Mouse (Mus musculus): ENCODE data around the gene Cluap1. TPM values are rescaled to one million over a fixed set of nuclear protein-coding genes. Genes with fewer than 3 reads are reported as not detected.

Gene Cluap1
- polyA plus RNA-seq, 1 experiment, result 19.4 TPM

GRCm38 (mm10) chr16:3983146-3983700, 74.6 kb downstream of the Cluap1 start:
- TF ChIP-seq CTCF (IDR thresholded peaks at IDR 0.05; ENCODE audit: borderline replicate concordance, control insufficient read depth, extremely low read depth, insufficient read depth, low read length, poor library complexity), result no peak
- H3K36me3 ChIP-seq (ENCODE audit: control insufficient read depth, insufficient read depth, low read length), result peaks cover 44% of the 10 kb centered on the region
- 50% methylated on average over 7 of the region's 7 CpGs for WGBS
- DNase-seq, result no peak
- peaks cover 12% of the 10 kb centered on the region for H3K4me1 ChIP-seq (replicated peaks; ENCODE audit: control insufficient read depth, insufficient read depth, low read length)
- no peak overlapping the region for H3K4me3 ChIP-seq (ENCODE audit: control insufficient read depth, insufficient read depth, low read length)
- no peaks in the 10 kb centered on the region for H3K27me3 ChIP-seq (ENCODE audit: control insufficient read depth, insufficient read depth, low read length)
- H3K27ac ChIP-seq (ENCODE audit: control insufficient read depth, insufficient read depth, low read length), result no peak overlapping the region

- no peak for DNase-seq
- TF ChIP-seq CTCF (IDR thresholded peaks at IDR 0.05; ENCODE audit: borderline replicate concordance, control insufficient read depth, extremely low read depth, insufficient read depth, low read length, poor library complexity) (no peak), POLR2A (IDR thresholded peaks at IDR 0.05; ENCODE audit: control insufficient read depth, extremely low read depth, insufficient read depth, low read length, poor library complexity) (no peak)
- peaks cover 79% of the 10 kb centered on the region for H3K36me3 ChIP-seq (ENCODE audit: control insufficient read depth, insufficient read depth, low read length)
- WGBS, result 36% methylated on average over 4 of the region's 4 CpGs
- H3K27ac ChIP-seq (ENCODE audit: control insufficient read depth, insufficient read depth, low read length), result no peak overlapping the region
- H3K27me3 ChIP-seq (ENCODE audit: control insufficient read depth, insufficient read depth, low read length), result no peaks in the 10 kb centered on the region
- no peak overlapping the region for H3K4me3 ChIP-seq (ENCODE audit: control insufficient read depth, insufficient read depth, low read length)
- peaks cover 12% of the 10 kb centered on the region for H3K4me1 ChIP-seq (replicated peaks; ENCODE audit: control insufficient read depth, insufficient read depth, low read length)
These were observed 79.8 kb downstream of the Cluap1 start for GRCm38 (mm10) chr16:3988410-3988809.

Other genes with a start within 250 kb of the Cluap1 start
- 0.83 and 1.3 TPM in 2 replicates for gene Mefv, start 190.7 kb upstream of the Cluap1 start, polyA plus RNA-seq (2012; rRNA removed)
- gene Zfp263, start 164.7 kb upstream of the Cluap1 start, polyA plus RNA-seq (2012; rRNA removed), result 15.7 and 16.0 TPM in 2 replicates
- not detected in 2 replicates for gene Olfr15, start 77.9 kb upstream of the Cluap1 start, polyA plus RNA-seq (2012; rRNA removed)
- 1.1 and 1.3 TPM in 2 replicates for gene Zfp174, start 61.5 kb upstream of the Cluap1 start, polyA plus RNA-seq (2012; rRNA removed)
- 107 and 115 TPM in 2 replicates for gene Naa60, start 36.4 kb upstream of the Cluap1 start, polyA plus RNA-seq (2012; rRNA removed)
- 6.3 and 7.5 TPM in 2 replicates for gene Zfp597, start 24.2 kb upstream of the Cluap1 start, polyA plus RNA-seq (2012; rRNA removed)
- not detected in 2 replicates for gene Gm20695, start 24.2 kb upstream of the Cluap1 start, polyA plus RNA-seq (2012; rRNA removed)
- 9.0 and 12.0 TPM in 2 replicates for gene 1700037C18Rik, start 112 bp upstream of the Cluap1 start, polyA plus RNA-seq (2012; rRNA removed)
- 136 and 157 TPM in 2 replicates for gene Nlrc3, start 67.8 kb downstream of the Cluap1 start, polyA plus RNA-seq (2012; rRNA removed)
- gene Slx4, start 95.0 kb downstream of the Cluap1 start, polyA plus RNA-seq (2012; rRNA removed), result 71.8 and 77.4 TPM in 2 replicates
- gene Dnase1, start 128.1 kb downstream of the Cluap1 start, polyA plus RNA-seq (2012; rRNA removed), result 0.33 and 0.77 TPM in 2 replicates
- gene Trap1, start 169.0 kb downstream of the Cluap1 start, polyA plus RNA-seq (2012; rRNA removed), result 90.9 and 94.2 TPM in 2 replicates